Mouse (Mus musculus) cortical plate, adult 2 months (tissue): ENCODE results near the gene Zfp91.

ENCODE experiments used
- CTCF ChIP-seq: fragments of 200-500 bp; IDR thresholded peaks from 2 replicates; pipeline ENCODE4 v1.5.1; 2011; ENCODE audit warnings: mild to moderate bottlenecking, control low read depth, low read length; ENCODE audit not compliant: insufficient read depth; ENCODE audit errors: extremely low read depth
- POLR2A ChIP-seq: fragments of 200-500 bp; IDR thresholded peaks from 2 replicates; pipeline ENCODE4 v1.6.1; 2011; ENCODE audit warnings: mild to moderate bottlenecking, low read length, control low read depth; ENCODE audit not compliant: insufficient read depth; ENCODE audit errors: extremely low read depth

GRCm38 (mm10) chr19:12801046-12801445 is 5.1 kb upstream of the Zfp91 start:
- TF ChIP-seq POLR2A (no peak), CTCF (no peak)
